Mouse (Mus musculus) heart, embryonic 15.5 days (tissue): ENCODE data around the gene Fen1. TPM values are rescaled to one million over a fixed set of nuclear protein-coding genes. Genes with fewer than 3 reads are reported as not detected.
A peak's percentile ranks its signal among the peaks of the same experiment; 100 is the strongest.

Source experiments
- ATAC-seq: fragments of 200-750 bp; cut with Nextera tagmentation; replicated peaks from 2 replicates; pipeline ENCODE4 v1.8.0; 2017; ENCODE audit warnings: low read depth, moderate TSS enrichment; ENCODE audit not compliant: insufficient number of reproducible peaks, insufficient read depth, low FRiP score
- H3K27ac ChIP-seq: fragments of 300-500 bp; sonication (generic); 2 replicates; pipeline ENCODE4 v1.5.1; 2015; ENCODE audit warnings: mild to moderate bottlenecking, inconsistent platforms
- H3K27me3 ChIP-seq: fragments of 300-500 bp; sonication (generic); 2 replicates; pipeline ENCODE4 v1.6.1; 2015; ENCODE audit warnings: inconsistent platforms
- H3K36me3 ChIP-seq: fragments of 300-500 bp; sonication (generic); 2 replicates; pipeline ENCODE4 v1.6.1; 2015; ENCODE audit warnings: mild to moderate bottlenecking, inconsistent platforms
- H3K4me1 ChIP-seq: fragments of 300-500 bp; sonication (generic); replicated peaks from 2 replicates; pipeline ENCODE4 v1.6.1; 2015; ENCODE audit warnings: inconsistent platforms
- H3K4me2 ChIP-seq: fragments of 300-500 bp; sonication (generic); 2 replicates; pipeline ENCODE4 v1.6.1; 2015; ENCODE audit warnings: inconsistent platforms, mild to moderate bottlenecking, moderate library complexity
- H3K4me3 ChIP-seq: fragments of 300-500 bp; sonication (generic); 2 replicates; pipeline ENCODE4 v1.5.1; 2015; ENCODE audit warnings: mild to moderate bottlenecking, inconsistent platforms
- H3K9ac ChIP-seq: fragments of 300-500 bp; sonication (generic); 2 replicates; pipeline ENCODE4 v1.6.1; 2015; ENCODE audit warnings: mild to moderate bottlenecking, inconsistent platforms
- H3K9me3 ChIP-seq: fragments of 300-500 bp; sonication (generic); replicated peaks from 2 replicates; pipeline ENCODE4 v1.6.1; 2016; ENCODE audit warnings: inconsistent platforms
- WGBS: fragments of 180-500 bp; shearing (Covaris S2); methylation state at CpG from one replicate; pipeline ENCODE4 v1.1.7; 2015; ENCODE audit warnings: mixed read lengths; 5-methylcytosine and 5-hydroxymethylcytosine counted together
- polyA plus RNA-seq: library from polyadenylated mRNA; unstranded; fragments of >200 nt; fragmentation: Nextera tagmentation; extraction: Ambion mirVana; gene quantifications from 2 replicates; pipeline ENCODE4 v1.2.1, GENCODE M21; 2015

Fen1 gene
- polyA plus RNA-seq, 1 experiment from 2014 or later, result 39.9 TPM

DNA sequence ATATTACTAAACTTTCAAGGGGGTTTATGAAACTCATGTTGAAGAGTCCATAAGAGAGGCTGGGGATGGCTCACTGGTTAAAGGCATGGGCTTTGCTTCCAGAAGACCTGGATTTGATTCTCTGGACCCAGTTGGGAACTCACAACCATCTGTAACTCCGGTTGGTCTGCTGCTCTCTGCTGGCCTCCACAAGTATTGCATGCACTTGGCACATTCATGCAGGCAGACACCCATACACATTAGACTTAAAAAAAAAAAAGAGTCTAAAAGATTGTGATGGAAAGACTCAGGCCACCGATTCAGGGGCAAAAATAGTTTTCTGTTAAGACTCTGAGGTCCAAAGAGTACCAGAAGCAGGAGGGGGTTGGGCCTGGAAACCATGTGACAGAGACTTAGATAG lies 13.2 kb downstream of the Fen1 start:
- H3K36me3 ChIP-seq, result peaks cover 90% of the 10 kb centered on the region
- no peak overlapping the region for H3K9ac ChIP-seq

DNA sequence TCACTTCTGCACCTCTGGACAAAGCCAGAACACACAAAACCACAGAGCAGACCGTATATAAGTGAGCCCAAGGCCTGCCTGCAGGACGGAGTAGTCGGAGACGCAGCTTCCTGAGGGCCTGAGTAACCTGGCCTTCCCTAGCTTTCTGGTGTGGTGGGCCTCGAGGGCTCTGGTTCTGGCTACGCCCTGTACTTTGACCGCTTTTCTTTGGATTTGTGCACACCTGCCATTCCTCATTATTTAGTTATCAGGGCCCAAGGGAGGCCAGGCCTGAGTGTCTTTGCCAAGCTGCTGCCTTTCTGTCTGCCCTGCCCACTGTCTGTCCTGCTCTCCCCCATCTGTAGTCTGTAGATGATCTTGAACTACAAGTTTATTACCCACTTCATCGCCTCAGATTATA lies 14.0 kb downstream of the Fen1 start:
- H3K9me3 ChIP-seq, result no peaks in the 10 kb centered on the region
- no peak overlapping the region for H3K9ac ChIP-seq
- ATAC-seq, result no peak
- 0 out of 2 replicates have a peak, but pooled peaks cover 4% of the 10 kb centered on the region for H3K4me1 ChIP-seq
- no peaks in the 10 kb centered on the region for H3K27me3 ChIP-seq
- H3K4me3 ChIP-seq, result no peak overlapping the region
- no peak overlapping the region for H3K4me2 ChIP-seq
- H3K27ac ChIP-seq, result no peak overlapping the region
- 93% methylated on average over 8 of the region's 8 CpGs for WGBS
- H3K36me3 ChIP-seq, result peaks cover 89% of the 10 kb centered on the region

More for the DNA sequence above, 13.2 kb downstream of the Fen1 start:
- no peak overlapping the region for H3K27ac ChIP-seq
- no peak for ATAC-seq
- H3K27me3 ChIP-seq, result no peaks in the 10 kb centered on the region
- H3K4me2 ChIP-seq, result no peak overlapping the region
- H3K4me3 ChIP-seq, result no peak overlapping the region
- 0 out of 2 replicates have a peak, but pooled peaks cover 3% of the 10 kb centered on the region for H3K4me1 ChIP-seq
- H3K9me3 ChIP-seq, result no peaks in the 10 kb centered on the region
- 34% methylated on average over 2 of the region's 2 CpGs for WGBS

DNA sequence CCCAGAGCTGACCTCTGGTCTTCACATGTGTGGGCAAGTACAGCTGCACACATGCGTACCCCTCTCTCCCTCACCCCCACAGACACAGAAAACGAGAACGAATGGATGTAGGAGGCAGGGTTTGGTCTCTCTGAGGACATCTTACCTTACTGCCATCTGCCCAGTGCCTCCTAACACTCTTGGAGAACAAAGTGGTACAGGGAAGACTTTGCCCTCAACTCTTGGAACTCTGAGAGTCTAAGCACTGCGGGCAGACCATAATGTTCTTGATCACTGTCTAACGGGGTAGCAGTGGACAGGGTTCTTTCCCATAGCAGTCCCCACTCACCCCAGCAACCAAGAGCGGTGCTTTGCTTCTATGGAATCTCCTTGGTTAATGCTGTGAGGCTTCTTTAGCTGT lies 14.9 kb downstream of the Fen1 start:
- H3K36me3 ChIP-seq, result peaks cover 79% of the 10 kb centered on the region
- H3K9ac ChIP-seq, result no peak overlapping the region
- H3K4me1 ChIP-seq, result peaks cover 13% of the 10 kb centered on the region
- H3K4me3 ChIP-seq, result no peak overlapping the region
- 90% methylated on average over 6 of the region's 6 CpGs for WGBS
- H3K4me2 ChIP-seq, result no peak overlapping the region
- no peak overlapping the region for H3K27ac ChIP-seq
- no peak for ATAC-seq
- no peaks in the 10 kb centered on the region for H3K27me3 ChIP-seq
- H3K9me3 ChIP-seq, result no peaks in the 10 kb centered on the region

DNA sequence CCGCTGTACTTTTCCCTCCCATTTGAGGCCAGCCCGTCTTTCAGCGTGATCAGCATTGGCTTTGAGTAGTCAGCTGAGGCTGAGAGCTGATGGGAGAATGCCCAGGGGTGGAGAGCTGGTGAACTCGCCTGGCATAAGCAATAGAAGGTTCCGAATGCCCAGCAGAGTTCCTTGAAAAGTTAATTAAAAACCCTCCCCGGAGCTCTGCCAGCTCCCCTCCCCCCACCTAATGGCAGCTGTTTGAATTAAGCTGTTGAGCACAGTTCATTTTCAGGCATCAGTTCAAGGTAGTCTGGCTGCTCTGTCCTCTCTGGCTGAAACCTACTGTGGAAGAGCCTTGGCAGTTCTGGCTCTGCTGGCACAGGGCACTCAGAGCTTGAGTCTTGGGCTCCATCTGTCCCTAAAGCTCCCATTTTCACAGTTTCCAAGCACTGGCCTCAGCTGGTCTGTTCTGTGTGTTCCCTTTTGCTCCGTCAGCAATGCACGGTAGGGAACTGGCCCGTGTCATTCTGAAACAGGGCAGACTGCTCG lies 15.6 kb downstream of the Fen1 start:
- Histone ChIP-seq H3K9ac (no peak overlapping the region), H3K27ac (no peak overlapping the region), H3K4me2 (no peak overlapping the region), H3K9me3 (no peaks in the 10 kb centered on the region), H3K4me1 (peaks cover 19% of the 10 kb centered on the region), H3K36me3 (peaks cover 73% of the 10 kb centered on the region), H3K4me3 (no peak overlapping the region), H3K27me3 (no peaks in the 10 kb centered on the region)
- 81% methylated on average over 10 of the region's 10 CpGs for WGBS
- ATAC-seq, result no peak

DNA sequence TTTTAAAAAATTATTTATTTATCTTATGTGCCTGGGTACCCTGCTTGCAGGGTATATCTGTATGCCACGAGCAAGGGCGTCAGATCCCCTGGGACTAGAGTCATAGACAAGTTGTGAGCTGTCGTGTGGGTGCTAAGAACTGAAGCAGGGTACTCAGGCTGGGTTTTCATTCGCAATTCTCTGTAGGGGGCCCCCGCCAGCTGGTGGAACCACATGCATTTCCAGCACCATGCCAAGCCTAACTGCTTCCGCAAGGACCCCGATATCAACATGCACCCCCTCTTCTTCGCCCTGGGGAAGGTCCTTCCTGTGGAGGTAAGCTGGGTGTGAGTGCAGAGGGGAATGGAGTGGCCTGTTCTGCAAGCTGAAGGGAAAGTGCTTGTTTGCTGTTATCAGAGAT lies 17.4 kb downstream of the Fen1 start:
- H3K4me3 ChIP-seq, result no peak overlapping the region
- no peaks in the 10 kb centered on the region for H3K27me3 ChIP-seq
- no peak overlapping the region for H3K4me2 ChIP-seq
- H3K9me3 ChIP-seq, result no peaks in the 10 kb centered on the region
- 89% methylated on average over 8 of the region's 8 CpGs for WGBS
- peaks cover 57% of the 10 kb centered on the region for H3K36me3 ChIP-seq
- H3K9ac ChIP-seq, result no peak overlapping the region
- ATAC-seq, result no peak
- H3K4me1 ChIP-seq, result peaks cover 27% of the 10 kb centered on the region
- H3K27ac ChIP-seq, result no peak overlapping the region

DNA sequence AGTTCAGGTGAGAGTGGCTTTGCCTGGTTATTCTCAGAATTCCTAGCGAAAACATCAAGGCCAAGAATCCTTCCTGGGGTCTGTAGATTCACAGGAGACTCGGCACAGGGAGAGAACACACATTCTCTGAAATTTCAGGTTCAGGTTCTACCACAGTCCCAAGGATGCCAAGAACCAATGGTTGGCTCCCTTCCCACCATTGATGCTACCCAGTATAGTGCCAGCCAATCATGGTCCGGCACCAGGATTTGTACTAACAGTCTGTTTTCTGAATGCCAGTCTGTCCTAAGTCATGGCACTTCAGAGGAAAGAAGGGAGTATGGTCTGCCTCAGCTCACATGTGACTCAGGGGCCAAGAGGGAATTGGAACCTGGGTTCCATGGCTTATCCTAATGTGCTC lies 18.1 kb downstream of the Fen1 start:
- Histone ChIP-seq H3K4me2 (no peak overlapping the region), H3K4me1 (peaks cover 24% of the 10 kb centered on the region), H3K36me3 (peaks cover 53% of the 10 kb centered on the region), H3K27ac (no peak overlapping the region), H3K4me3 (no peak overlapping the region), H3K9ac (no peak overlapping the region), H3K9me3 (no peaks in the 10 kb centered on the region), H3K27me3 (no peaks in the 10 kb centered on the region)
- no peak for ATAC-seq
- WGBS, result 89% methylated on average over 3 of the region's 3 CpGs

DNA sequence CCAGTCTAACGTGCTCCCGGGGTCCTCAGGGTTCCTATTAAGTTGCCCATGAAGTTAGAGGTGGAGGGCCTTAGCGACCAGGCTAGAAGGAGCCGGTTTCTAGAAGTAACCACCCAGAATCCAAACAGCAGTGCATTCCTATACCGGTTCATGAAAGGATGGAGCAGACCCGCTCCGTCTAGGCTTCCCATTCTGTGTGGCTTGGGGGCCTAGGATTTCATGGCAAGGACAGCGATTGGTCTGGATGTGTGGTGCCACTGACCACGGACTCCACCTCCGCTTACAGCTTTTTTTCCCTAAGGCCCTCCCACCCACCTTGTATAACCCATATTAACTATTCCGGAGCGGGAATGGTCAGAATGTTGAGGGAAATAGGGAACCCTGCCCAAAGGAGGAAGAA lies 19.9 kb downstream of the Fen1 start:
- WGBS, result 19% methylated on average over 12 of the region's 12 CpGs
- no peaks in the 10 kb centered on the region for H3K27me3 ChIP-seq
- no peak for ATAC-seq
- H3K9ac ChIP-seq, result peak overlapping the region; percentile 82
- H3K4me1 ChIP-seq, result peaks cover 29% of the 10 kb centered on the region
- peak overlapping the region; percentile 97 for H3K4me3 ChIP-seq
- no peaks in the 10 kb centered on the region for H3K9me3 ChIP-seq
- H3K36me3 ChIP-seq, result peaks cover 37% of the 10 kb centered on the region
- peak overlapping the region; percentile 87 for H3K4me2 ChIP-seq
- H3K27ac ChIP-seq, result peak overlapping the region; percentile 94

DNA sequence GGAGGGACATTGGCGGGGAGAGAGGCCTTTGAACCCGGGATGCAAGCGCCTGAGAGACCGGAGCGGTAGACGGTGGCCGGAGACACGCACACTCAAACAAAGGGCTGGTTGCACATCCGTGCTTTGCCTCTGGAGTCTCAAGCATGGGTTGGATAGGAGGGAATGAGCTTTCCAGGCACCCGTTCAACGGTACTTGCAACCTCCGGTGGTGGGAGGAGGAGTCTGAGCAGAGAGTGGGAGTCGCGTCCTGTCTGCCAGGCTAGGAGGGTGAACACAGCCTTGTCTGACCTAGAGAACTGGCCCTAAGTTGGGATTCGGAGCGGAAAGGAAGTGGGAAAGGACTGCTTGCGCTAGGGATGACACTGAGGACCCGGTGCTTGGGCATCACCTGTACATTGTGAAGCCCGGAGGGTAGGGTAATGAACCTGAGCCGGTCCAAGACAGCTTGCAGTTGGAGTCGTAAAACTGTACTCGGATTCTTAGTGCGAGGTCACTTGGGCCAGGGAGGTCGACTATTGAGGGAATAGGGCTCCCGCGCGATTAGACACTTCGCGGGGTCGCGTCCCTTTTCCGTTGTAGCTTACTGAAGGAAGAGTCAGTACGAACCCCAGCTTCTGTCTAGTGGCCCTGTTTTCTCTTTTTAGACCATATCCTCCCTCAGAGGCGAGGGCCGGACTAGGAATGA lies 20.5 kb downstream of the Fen1 start:
- ATAC-seq, result peak; percentile 66
- WGBS, result 1% methylated on average over 35 of the region's 35 CpGs
- Histone ChIP-seq H3K9ac (peak overlapping the region; percentile 82), H3K36me3 (peaks cover 30% of the 10 kb centered on the region; the same call in 1 of the 2 replicates), H3K9me3 (no peaks in the 10 kb centered on the region), H3K4me3 (peak overlapping the region; percentile 97), H3K27ac (peak overlapping the region; percentile 94), H3K4me1 (peaks cover 29% of the 10 kb centered on the region), H3K4me2 (peak overlapping the region; percentile 87), H3K27me3 (no peaks in the 10 kb centered on the region)

DNA sequence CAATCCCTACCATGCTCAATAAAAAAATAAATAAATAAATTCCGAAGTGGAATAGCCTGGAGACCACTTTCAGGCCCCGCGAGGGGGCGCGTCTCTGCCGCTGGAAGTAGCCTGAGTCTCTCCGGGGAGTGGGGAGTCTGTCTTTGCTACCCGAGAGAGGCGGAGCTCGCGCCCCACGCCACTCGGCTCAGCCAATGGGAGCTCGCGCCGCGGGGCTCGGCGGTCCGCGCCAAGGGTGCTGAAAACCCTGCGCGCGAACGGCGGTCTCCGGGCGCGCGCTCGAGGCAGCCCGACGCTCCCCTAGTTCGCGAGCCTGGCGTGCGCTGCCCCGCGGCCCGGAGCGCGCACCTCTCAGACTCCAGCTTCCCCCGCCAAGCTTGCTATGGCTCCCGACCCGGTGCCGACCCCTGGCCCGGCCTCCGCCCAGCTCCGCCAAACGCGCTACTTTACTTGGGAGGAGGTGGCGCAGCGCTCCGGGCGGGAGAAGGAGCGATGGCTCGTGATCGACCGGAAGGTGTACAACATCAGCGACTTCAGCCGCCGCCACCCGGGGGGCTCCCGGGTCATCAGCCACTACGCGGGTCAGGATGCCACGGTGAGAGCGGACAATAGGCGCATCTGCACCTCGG lies 21.2 kb downstream of the Fen1 start, which contains the start of gene Fads1:
Gene Fads1 (plus strand): TSS at position 219 of the 629 bp plus-strand sequence.
- Histone ChIP-seq H3K27me3 (no peaks in the 10 kb centered on the region), H3K9me3 (no peaks in the 10 kb centered on the region), H3K36me3 (peaks cover 23% of the 10 kb centered on the region; the same call in 1 of the 2 replicates), H3K4me2 (peak within 1 kb of the TSS; percentile 87), H3K9ac (peak within 1 kb of the TSS; percentile 82), H3K4me3 (peak within 1 kb of the TSS; percentile 97), H3K4me1 (peaks cover 29% of the 10 kb centered on the region), H3K27ac (peak within 1 kb of the TSS; percentile 94)
- under 1% methylated on average over 69 of the region's 70 CpGs for WGBS
- ATAC-seq, result peak; percentile 93

DNA sequence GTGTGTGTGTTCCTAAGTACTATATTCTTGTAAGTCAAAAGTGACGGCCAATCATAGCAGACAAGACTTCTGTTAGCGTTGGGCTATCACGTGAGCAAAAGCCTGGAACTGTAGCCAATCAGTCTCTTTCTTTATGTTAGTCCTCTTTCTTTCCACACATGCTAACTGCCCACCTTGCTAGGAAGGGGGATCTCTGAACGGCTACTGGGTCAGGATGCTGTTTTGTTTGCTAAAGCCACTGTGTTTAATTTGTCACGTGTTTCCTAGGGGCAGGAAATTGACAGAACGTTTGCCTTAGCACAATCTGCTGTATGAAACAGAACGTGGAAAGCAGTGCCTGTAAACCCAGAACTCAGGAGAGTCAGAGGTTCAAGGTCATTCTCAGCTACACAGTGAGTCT lies 21.8 kb downstream of the Fen1 start:
- WGBS, result 36% methylated on average over 7 of the region's 7 CpGs
- H3K4me2 ChIP-seq, result peak overlapping the region; percentile 87
- peak overlapping the region; percentile 94 for H3K27ac ChIP-seq
- peaks cover 17% of the 10 kb centered on the region; the same call in 1 of the 2 replicates for H3K36me3 ChIP-seq
- peak overlapping the region; percentile 50 for H3K9ac ChIP-seq
- no peak for ATAC-seq
- H3K9me3 ChIP-seq, result no peaks in the 10 kb centered on the region
- H3K27me3 ChIP-seq, result no peaks in the 10 kb centered on the region
- H3K4me3 ChIP-seq, result peak overlapping the region; percentile 97
- H3K4me1 ChIP-seq, result peaks cover 32% of the 10 kb centered on the region

DNA sequence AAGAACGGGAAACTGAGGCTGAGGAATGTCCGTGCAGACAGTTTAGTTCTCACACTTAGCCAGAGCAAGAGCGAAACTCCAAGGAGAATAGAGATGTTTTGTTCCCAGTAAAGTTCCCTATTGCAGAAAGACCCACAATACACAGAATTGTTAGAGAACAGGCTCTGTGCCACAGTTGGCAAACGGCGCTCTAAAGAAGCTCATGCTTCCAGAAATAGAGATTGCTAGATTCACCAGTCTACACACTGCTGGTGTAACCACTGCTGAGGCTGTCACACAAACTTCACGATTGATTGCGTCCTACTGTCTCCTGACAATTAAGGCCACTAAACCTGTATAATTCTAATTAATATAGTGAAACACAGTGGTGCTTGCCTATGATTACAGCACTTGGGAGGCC lies 22.7 kb downstream of the Fen1 start:
- ATAC-seq, result no peak
- WGBS, result 81% methylated on average over 7 of the region's 7 CpGs
- Histone ChIP-seq H3K36me3 (peaks cover 9% of the 10 kb centered on the region; the same call in 1 of the 2 replicates), H3K9ac (no peak overlapping the region), H3K27ac (no peak overlapping the region), H3K27me3 (no peaks in the 10 kb centered on the region), H3K4me3 (no peak overlapping the region), H3K4me2 (no peak overlapping the region), H3K9me3 (no peaks in the 10 kb centered on the region), H3K4me1 (peaks cover 37% of the 10 kb centered on the region)
